Mouse (Mus musculus): ENCODE results near the gene Rps6ka5.

Rps6ka5 gene

DNA sequence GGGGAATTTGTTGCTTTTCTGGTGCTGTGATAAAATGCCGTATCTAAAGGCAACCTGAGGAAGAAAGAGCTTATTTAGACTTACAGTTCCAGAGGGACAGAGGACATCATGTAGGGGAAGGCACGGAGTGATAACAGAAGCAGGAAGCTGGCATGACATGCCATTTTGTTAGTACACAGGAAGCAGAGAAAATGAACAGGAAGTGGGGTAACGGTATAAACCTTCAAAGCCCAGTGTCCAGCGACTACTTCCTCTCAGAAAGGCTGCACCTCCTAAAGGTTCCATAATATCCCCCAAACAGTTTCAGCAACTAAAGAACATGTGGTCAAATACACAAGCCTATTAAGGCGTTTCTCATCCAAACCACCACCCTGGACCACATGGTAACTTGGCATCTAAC, 195.9 kb downstream of the Rps6ka5 start:
- peak in 1 of 2 experiments; percentile 22 for DNase-seq (ENCODE audit: low spot score in 2 of 2)

DNA sequence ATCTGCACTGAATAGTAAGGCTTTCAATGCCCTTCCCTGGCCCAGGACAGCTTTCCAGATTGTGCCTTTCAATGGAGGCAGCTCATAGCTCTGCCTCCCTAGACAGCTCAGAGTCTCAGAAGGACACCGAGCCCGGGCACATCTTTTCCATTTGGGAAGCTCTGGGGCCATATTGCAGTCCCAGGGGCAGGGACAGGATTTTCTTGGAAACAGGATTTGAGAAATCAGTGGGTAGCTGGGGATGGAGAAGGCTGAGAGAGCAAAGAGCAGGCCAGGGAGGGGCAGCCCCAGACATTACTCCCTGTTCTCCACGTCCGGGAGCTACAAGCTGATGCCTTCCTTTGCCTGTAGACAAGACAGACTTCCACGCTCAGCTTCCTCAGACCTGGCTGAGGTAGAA, 197.1 kb downstream of the Rps6ka5 start:
- DNase-seq (ENCODE audit: low spot score in 2 of 2): peak in 1 of 2 experiments; percentile 18

DNA sequence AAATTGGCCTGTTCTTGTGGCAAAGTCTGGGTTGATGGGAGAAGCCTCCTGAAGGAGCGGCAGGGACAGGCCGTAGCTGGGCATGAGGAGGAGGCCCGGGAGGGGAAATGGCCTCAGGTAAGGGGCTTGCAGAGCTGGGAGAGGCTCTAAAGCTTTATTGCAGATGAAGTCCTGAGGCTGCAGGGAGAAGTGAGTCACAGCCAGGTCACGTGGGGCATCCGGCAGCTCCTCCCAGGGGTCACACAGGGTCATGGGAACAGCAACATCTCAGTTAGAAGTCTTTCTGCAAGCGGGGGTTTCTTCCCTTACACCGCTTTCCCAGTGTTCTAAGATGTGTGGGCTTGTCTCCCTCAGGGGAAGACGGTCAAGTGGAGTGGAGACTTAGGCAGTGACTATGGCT, 197.6 kb downstream of the Rps6ka5 start:
- DNase-seq (ENCODE audit: low spot score in 2 of 2): peak; percentile 54 to 66

DNA sequence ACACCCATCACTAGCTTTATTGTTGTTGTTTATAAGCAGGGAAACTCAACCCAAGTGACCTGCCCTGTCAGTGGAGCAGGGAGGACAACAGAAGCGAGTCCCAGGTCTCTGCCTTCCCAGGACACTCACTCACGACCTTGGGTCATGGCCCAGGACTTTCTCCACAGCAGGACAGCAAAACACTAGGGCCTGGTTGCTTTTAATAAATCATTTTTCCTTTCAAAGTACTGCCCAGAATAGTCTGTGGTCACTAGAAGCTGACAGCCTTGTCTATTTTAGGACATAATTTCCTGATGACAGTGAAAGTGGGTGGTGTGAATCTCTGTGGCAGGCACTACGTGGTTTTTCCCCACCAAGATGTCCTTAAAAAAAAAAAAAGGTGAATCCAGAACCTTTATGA, 198.5 kb downstream of the Rps6ka5 start:
- peak in 1 of 2 experiments; percentile 19 for DNase-seq (ENCODE audit: low spot score in 2 of 2)

DNA sequence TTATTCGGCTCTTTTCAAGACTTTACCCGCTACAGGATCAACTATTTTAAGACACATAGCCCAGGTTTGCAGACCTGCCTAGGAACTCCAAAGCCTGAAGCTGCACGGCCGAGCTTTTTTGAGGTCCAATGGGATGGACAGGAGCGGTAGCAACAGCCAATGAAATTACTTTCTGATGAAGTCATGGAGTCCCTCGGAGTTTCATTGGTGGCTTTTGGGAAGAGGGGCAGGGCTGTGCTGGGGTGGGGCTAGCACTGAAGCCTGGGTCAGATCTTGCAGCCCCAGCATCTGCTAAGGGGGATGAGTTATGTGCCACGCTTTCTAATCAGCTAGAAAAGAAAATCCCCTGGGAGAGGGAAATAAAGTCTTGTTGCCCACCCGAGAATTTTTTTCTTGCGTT, 199.0 kb downstream of the Rps6ka5 start:
- DNase-seq (ENCODE audit: low spot score in 2 of 2): peak; percentile 90 to 93

DNA sequence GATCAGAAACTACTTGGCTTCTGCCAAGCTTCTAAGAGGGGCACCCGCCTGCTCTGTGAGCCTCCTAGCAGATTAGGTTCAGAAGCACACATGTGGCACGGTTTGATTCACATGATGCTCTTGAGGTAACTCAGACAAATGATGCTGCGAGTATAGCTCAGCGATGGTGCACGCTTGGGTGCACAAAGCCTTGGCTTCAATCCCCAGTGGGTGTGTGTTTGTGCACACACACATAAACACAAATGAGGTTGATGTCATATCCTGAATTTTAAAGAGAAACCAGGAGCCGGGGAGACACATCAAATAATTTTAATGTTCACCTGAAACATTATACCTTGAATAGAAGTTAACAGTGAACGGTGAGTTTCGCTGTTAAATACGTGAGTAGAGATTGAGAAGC, 199.5 kb downstream of the Rps6ka5 start:
- peak in 1 of 2 experiments; percentile 27 for DNase-seq (ENCODE audit: low spot score in 2 of 2)

DNA sequence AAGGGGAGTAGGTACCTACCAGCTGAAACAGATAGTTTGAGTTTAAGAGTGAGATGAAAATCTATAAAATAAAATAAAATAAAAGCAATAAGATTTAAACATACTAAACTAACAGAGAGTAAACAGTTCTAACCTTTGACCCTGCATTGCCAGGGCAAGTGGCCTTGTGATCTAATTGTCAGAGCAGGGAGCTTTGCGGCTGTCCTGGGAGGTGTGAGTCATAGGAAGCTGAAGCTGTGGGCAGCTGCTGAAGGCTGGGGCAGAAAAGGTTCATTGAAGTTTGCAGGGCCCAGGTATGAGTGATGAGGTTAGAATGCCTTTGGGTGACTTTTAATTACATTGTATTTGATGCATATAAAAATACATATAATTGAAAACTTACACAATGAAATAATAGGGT, 200.8 kb downstream of the Rps6ka5 start:
- DNase-seq (ENCODE audit: low spot score in 2 of 2): peak in 1 of 2 experiments; percentile 19

DNA sequence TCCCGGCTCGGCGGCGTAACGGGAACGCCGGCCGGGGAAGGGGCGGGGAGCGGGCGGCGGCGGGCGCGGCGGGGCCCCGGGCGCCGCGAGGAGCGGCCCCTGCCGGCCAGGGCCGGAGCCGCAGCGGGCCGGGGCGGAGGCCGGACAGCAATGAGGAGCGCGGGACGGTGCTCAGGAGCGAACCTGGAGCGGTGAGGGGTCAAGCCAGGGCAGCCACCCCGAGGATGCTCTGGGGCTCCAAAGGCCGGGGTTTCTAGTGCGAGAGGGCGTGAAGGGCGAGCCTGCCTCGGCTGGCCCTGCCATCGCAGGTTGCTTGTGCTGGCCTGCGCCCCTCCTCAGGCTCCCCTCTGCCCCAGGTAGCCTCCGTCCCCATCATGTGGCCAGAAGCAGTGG, 206.0 kb downstream of the Rps6ka5 start, which contains the start of gene Ttc7b:
TSS of gene Ttc7b (minus strand) at position 33 of the 393 bp plus-strand sequence.
- peak in 1 of 2 experiments; percentile 52 for DNase-seq (ENCODE audit: low spot score in 2 of 2)

DNA sequence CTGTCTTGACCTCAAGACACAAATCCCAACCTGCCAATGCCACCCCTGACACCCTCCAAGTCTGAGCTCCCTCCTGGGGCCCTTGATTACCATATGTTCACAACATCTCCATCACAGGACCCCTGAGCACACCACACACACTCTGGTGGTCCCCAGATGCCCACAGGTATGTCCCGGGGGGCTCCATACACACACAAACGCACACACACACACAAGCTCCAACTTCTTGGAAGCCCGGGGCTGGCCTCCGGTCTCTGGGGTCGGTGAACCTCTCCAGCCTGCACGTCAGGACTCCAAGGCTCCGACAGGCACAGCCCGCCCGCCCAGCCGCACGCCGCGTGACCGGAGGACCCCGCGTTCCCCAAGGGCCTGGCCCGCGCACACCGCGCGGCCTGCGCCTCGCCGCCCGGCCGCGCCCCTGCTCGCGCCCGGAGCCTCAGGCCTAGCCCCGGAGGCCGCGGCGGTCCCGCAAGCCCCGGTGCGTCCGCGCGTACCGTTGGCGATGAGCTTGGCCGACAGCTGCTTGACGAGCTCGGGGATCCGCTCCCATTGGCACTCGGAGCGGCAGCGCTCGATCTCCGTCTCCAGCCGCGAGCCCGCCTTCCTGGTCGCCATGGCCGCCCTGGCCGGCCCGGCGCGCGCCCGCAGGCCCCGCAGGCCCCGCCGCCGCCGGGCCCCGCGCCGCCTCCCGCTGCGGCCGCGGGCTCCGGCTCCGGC, 206.5 kb downstream of the Rps6ka5 start:
- peak; percentile 56 to 62 for DNase-seq (ENCODE audit: low spot score in 2 of 2)

DNA sequence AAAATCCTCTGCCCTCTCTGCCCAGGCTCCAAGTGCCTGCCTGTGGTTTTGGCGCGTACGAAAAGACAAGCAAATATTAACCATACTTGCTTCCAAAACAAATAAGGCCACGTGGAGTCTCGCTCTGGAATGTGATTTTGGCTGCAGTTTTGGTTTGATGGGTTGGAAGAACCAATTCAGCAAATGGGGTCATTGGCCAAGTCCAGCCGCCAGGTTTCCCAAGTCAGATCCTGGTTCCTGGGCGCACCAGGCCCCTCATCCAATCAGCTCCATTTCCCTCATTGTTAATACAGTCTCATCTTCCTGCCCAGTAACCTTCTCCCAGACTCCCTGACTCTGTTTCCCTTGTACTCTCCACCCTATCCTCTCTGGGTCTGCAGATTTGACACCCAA, 207.1 kb downstream of the Rps6ka5 start:
- peak in 1 of 2 experiments; percentile 55 for DNase-seq (ENCODE audit: low spot score in 2 of 2)

DNA sequence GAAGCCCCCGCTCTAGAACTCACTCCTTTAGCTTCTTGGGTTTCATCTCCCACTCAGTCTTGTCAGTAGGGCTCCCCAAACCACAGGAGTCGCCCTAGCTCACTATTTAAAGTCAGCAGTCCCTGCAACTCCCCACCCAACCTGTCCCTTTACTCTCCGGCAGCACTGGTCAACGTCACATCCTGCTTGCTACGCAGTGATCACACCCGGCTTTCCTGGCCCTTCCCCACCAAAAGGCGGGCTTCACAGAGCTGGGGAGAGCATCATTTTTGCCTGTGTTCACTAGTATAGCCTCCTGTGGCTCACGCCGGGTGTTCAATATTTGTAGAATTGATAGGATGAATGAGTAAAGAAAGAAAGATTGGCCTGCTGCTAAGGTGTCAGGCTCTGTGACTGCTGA, 209.4 kb downstream of the Rps6ka5 start:
- no peak for DNase-seq (ENCODE audit: low spot score in 2 of 2)

DNA sequence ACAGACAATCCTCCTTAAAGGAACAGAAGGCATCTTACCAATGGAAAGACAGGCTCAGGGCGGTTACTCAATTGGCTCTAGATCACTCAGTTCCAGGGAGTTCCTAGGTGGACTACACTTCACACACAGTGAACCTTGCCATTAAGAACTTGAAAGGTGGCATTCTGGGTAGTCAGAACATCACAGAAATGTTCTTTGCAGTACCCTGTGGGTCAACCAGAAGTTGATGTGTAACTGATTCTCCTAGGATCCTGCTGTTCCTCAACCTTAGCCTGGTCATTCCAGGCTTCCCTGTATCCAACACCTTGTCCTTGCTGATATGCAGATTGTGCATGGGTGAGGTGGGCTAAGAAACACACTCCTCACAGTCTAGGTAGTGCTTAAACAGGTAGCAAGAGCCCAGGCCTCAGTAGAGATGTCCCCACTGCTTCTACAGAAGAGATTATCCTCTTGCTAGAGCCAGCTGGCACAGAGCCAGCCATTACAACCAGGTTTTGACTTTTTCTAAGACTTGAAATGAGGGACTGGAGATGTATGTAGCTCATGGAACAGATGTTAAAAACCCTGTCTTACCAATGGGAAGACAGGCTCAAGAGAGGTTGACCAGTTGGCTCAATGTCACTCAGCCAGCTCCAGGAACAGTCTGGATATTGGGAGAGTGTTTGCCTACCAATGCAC, 210.5 kb downstream of the Rps6ka5 start:
- no peak for DNase-seq (ENCODE audit: low spot score in 2 of 2)

DNA sequence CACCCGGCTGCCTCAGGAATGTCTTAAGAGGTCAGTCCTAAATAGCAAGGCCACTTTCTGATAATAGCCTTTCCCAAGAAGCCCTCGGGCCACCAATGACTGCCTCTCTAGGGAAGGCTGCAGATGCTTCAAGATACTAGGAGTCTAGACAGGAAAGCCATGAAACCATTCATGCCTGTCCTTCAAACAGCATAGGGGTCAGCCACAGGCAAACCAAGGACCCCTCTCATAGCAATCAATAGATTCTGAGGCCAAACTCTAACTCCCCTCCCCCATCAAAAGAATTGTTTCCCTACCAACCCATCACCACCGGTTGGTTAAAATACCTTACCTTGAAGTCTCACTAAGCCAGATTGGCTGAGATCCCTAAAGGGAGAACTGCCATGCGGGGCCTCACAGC, 211.3 kb downstream of the Rps6ka5 start:
- DNase-seq (ENCODE audit: low spot score in 2 of 2): no peak

DNA sequence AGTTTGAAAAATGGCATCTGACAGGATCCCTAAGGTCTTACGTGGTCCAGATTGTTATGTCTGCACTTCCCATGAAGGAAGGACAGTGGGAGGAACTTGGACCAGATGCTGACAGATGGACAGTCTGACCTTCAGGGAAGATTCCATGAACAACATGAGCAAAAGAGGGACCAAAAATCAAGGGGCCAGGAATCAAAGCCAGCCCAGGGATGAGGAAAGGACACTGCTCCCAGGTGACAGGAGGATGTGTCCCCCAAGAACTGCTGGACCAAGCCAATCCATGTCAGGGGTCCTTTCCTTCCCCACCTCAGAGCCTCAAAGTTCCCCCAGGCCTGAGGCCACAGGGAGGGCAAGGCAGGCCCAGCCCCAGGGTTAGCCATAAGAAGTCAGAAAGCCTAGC, 212.2 kb downstream of the Rps6ka5 start:
- DNase-seq (ENCODE audit: low spot score in 2 of 2): no peak

DNA sequence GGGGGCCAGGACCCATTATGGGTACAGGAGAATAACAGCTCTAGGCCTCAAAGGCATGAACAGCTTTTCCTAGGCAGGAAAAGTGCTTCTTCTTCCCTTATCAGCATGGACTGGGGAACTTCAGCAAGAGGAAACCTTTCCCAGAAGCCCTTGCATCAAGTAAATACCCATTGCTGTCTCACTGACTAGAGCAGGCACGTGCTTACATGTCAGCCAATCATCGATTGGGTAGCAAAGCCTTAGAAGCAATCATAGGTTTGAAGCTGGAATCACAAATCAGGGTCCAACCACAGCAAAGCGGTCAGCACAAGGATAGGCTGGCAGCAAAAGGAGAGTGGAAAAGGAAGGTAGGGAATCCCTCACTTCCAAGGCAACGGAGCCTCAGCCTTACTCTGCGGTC, 213.7 kb downstream of the Rps6ka5 start:
- no peak for DNase-seq (ENCODE audit: low spot score in 2 of 2)

DNA sequence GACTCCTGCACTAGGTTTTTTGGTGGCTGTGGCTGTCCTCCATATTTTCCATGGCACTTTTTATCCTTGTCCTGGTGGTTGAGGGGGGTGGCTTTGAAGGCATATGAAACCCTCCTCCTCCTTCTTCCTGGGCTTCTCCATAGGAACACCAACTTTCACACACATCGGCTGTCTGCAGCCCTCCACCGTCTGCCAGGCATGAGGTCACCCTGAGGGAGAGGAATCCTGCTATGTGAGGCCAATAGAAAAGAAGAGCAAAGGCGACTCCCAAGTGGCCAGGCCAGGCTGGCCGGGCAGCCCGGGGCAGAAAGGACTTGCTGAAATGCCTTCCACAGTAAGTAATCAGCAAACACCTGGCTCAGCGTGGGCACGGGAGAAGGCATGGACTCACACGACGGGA, 214.1 kb downstream of the Rps6ka5 start:
- DNase-seq (ENCODE audit: low spot score in 2 of 2): no peak

DNA sequence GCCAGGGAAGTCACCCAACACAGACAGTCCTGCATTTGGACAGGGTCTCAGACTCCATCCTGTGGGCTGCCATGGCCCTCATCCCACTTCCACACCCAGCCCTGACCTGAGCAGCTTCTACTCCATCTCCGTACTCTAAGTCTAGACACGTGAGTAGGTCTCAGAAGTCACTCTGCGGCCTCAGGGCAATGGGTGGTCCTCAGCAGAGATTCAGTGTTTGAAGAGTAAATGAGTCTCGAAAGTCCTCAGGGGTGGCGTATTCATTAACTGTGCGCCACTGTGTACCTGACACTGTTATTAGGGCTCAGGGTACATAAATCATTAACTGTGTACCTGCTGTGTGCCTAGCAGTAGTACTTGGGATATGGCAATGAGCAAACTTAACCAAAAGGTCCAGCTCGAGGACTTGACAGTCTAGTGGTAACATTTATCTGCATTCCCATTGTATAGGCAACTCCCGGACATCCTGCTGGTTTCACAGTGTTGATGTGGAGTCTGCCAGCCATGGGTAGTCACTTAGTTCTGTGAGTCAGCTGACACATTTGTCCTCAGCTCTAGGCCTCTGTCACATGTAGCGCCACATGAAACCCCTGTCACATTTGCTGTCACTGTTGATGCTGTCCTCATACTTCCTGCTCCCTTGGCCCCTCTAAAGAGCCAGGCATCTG, 217.0 kb downstream of the Rps6ka5 start:
- DNase-seq (ENCODE audit: low spot score in 2 of 2): no peak

DNA sequence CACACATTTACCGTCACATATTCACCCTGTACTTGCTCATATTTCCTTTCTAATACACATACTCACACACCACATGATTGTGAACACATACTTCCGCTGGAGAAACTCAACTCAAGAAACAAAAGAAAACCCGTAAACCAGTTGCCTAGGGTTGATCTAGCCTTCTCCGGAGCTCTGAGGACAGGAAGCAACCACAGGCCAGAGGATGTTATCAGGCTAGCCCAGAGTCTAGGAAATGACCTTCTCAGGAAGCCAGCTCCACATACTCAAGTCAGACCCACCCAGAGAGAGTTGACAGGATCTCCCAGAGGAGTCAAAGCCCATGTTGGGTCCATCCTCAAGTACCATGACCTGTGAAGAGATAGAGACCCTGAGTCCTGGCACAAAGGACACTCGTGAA, 218.1 kb downstream of the Rps6ka5 start:
- DNase-seq (ENCODE audit: low spot score in 2 of 2): no peak

DNA sequence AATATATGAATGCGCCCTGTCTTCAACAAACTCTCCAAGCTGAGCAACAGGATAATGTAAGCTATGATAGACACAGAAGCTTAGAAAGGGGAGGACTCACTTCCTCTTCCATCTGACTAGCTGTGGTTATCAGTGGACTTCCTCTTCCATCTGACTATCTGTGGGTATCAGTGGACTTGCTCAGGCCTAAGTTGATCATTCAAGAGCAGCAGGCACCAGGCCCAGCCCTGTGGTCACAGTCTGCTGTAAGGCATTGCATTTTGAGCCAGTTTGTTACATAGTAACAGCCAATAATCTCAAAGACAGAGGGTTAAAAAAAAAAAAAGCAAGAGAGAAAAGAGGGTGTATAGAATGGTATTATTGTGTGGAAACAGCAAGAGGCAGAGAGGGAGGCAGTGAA, 221.3 kb downstream of the Rps6ka5 start:
- DNase-seq (ENCODE audit: low spot score in 2 of 2): no peak

DNA sequence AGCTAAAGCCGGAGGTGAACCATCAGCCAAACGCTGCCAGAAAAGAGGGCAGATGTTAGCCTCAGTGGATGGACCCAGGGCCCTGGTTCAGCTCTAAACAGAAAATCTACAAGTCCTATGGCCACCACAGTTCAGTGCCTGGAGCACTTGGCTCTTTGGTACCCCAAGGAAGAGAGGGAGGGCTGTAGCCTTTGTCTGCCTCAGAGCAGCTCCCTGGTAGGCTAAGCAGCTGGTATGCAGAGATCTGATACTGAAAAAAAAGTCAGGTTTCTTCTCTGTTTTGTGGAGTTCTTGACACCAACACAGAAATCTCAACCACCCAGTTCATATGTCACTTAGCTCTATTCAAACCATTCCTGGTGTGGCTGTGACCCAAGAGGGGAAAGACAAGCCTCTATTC, 222.2 kb downstream of the Rps6ka5 start:
- no peak for DNase-seq (ENCODE audit: low spot score in 2 of 2)

DNA sequence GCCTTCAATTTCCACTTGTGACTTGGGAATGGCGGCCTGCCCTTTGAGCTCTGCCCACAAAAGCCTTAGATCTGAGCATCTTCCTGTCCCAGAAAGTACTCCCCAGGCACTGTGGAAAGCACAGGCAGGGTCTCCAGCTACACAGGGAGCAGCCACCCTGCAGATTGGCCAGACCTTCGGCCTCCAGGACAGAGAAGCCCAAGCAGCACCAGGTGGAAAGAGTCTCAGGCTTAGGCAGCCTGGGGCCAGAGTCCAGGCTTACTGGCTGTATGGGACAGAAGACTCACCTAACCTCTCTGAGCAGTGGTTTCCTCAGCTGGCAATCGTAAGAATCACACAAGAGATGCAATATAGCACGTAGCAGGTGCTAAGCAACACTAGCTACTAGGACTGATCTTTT, 223.1 kb downstream of the Rps6ka5 start:
- DNase-seq (ENCODE audit: low spot score in 2 of 2): no peak

DNA sequence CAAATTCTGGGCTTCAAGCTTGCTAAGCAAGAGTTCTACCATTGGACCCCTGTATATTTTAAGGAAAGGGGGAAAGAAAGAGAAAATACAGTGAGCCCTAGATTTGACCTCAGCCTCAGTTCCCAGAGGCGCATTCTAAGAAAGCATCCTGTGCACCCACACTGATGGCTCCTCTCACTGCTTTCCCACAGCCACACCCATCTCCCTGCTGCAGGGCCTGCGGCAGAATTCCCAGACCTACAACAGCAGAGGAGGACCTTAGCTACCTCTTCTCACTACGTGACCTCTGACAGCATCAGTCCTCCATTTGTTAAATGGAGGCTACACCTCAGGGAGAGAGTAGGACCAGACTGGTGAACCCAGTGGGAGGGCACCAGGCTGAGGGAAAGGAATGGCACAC, 224.2 kb downstream of the Rps6ka5 start:
- no peak for DNase-seq (ENCODE audit: low spot score in 2 of 2)

DNA sequence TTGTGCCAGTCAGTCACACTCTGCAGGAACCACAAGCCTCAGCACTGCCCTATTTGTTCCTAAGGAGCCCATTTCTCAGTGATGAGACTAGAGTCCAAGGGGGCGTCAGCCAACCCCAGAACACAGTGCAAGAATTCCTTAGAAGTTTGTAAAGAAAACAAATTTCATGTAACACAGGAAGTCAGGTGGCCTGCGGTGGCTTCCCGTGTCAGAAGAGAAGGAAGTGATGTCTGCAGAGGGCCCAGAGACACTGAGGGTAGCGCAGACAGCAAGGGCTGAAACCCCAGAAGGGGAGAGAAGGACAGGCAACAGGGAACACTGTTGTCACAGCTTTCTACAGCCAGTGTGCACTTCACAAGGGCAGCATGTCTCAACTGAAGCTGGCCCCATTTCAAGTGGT, 225.5 kb downstream of the Rps6ka5 start:
- DNase-seq (ENCODE audit: low spot score in 2 of 2): no peak
